Mouse (Mus musculus) stomach, embryonic 15.5 days (tissue): ENCODE data around the gene Cilp2. TPM values are rescaled to one million over a fixed set of nuclear protein-coding genes. Genes with fewer than 3 reads are reported as not detected.

ENCODE experiments used
- polyA plus RNA-seq: library from polyadenylated mRNA; unstranded; fragments of >200 nt; fragmentation: Nextera tagmentation; extraction: Ambion mirVana; gene quantifications from 2 replicates; pipeline ENCODE4 v1.2.1, GENCODE M21; 2015

Gene Cilp2
- polyA plus RNA-seq, 1 experiment from 2014 or later, result 0.83 TPM

Other genes starting within 250 kb of the Cilp2 start
- gene Zfp964, start 233.2 kb downstream of the Cilp2 start, polyA plus RNA-seq, result 1.5 and 1.7 TPM in 2 replicates
- 24.3 and 28.5 TPM in 2 replicates for gene Zfp869, start 177.0 kb downstream of the Cilp2 start, polyA plus RNA-seq
- 5.8 and 6.3 TPM in 2 replicates for gene Zfp963, start 137.7 kb downstream of the Cilp2 start, polyA plus RNA-seq
- gene Gm20422, start 112.8 kb downstream of the Cilp2 start, polyA plus RNA-seq, result 0.15 and 0.39 TPM in 2 replicates
- 48.0 and 53.9 TPM in 2 replicates for gene Atp13a1, start 96.5 kb downstream of the Cilp2 start, polyA plus RNA-seq
- gene Zfp866, start 96.5 kb downstream of the Cilp2 start, polyA plus RNA-seq, result 24.7 and 25.4 TPM in 2 replicates
- gene Gmip, start 79.0 kb downstream of the Cilp2 start, polyA plus RNA-seq, result 8.7 and 10.1 TPM in 2 replicates
- gene Lpar2, start 65.3 kb downstream of the Cilp2 start, polyA plus RNA-seq, result 0.50 and 0.58 TPM in 2 replicates
- gene Pbx4, start 55.2 kb downstream of the Cilp2 start, polyA plus RNA-seq, result 4.4 and 5.9 TPM in 2 replicates
- 3.1 and 3.9 TPM in 2 replicates for gene Tssk6, start 14.5 kb upstream of the Cilp2 start, polyA plus RNA-seq
- 183 and 190 TPM in 2 replicates for gene Ndufa13, start 14.9 kb upstream of the Cilp2 start, polyA plus RNA-seq
- gene Yjefn3, start 15.0 kb upstream of the Cilp2 start, polyA plus RNA-seq, result 2.8 and 4.1 TPM in 2 replicates
- gene Gatad2a, start 108.7 kb upstream of the Cilp2 start, polyA plus RNA-seq, result 56.0 and 56.8 TPM in 2 replicates
- 44.7 and 47.9 TPM in 2 replicates for gene Mau2, start 155.0 kb upstream of the Cilp2 start, polyA plus RNA-seq
- gene Sugp1, start 155.1 kb upstream of the Cilp2 start, polyA plus RNA-seq, result 37.3 and 42.0 TPM in 2 replicates
- 7.0 and 9.9 TPM in 2 replicates for gene Tm6sf2, start 185.2 kb upstream of the Cilp2 start, polyA plus RNA-seq
- 0.10 and 0.14 TPM in 2 replicates for gene Hapln4, start 195.8 kb upstream of the Cilp2 start, polyA plus RNA-seq
- gene Ncan, start 233.2 kb upstream of the Cilp2 start, polyA plus RNA-seq, result 1.8 TPM in 2 replicates
- 38.2 and 39.4 TPM in 2 replicates for gene Nr2c2ap, start 243.6 kb upstream of the Cilp2 start, polyA plus RNA-seq